Mouse (Mus musculus) MEL-GATA-1-ER (cell line): ENCODE data around the gene Gm20865.
"Not testable (repeated sequence)": the region's sequence is repeated elsewhere in the genome, so short reads cannot be mapped to it uniquely, and the experiment has no call there.

Experiments
- DNase-seq: peaks from one replicate; pipeline ENCODE4 v3.0.0-alpha.2; 2012; ENCODE audit warnings: low read depth; ENCODE audit errors: extremely low read depth

The Gm20865 gene

GRCm38 (mm10) chrY:21241275-21241674 lies at the start of gene Gm20865:
Gm20865 (plus strand) TSS chrY:21241575.
- DNase-seq, result not testable (repeated sequence)
